Mouse (Mus musculus) frontal cortex, adult 2 months (tissue): ENCODE data around the gene Gm4301. TPM values are rescaled to one million over a fixed set of nuclear protein-coding genes. Genes with fewer than 3 reads are reported as not detected.
A peak's percentile ranks its signal among the peaks of the same experiment; 100 is the strongest.
"Not testable (repeated sequence)": the region's sequence is repeated elsewhere in the genome, so short reads cannot be mapped to it uniquely, and the experiment has no call there.

Experiments
- DNase-seq, 2 experiments: peaks; one replicate each; pipeline ENCODE4 v3.0.0; 2022; ENCODE audit warnings: low spot score in 1 of 2; ENCODE audit errors: extremely low spot score in 1 of 2
- polyA plus RNA-seq: library from polyadenylated mRNA; depleted of rRNA; stranded (reverse); fragments of >200 nt; gene quantifications from 2 replicates; pipeline ENCODE4 v1.2.3, GENCODE M21; 2012; rRNA removed

Gm4301 gene
- polyA plus RNA-seq, result not detected in 2 replicates

- not testable (repeated sequence) for DNase-seq
These were observed at the start of gene Gm4301 for GRCm38 (mm10) chr10:100335376-100335775. Gene Gm4301 (plus strand): TSS chr10:100335676.

GRCm38 (mm10) chr10:100296105-100296504 lies 39.4 kb upstream of the Gm4301 start:
- peak in 1 of 2 experiments; percentile 45 for DNase-seq

DNA sequence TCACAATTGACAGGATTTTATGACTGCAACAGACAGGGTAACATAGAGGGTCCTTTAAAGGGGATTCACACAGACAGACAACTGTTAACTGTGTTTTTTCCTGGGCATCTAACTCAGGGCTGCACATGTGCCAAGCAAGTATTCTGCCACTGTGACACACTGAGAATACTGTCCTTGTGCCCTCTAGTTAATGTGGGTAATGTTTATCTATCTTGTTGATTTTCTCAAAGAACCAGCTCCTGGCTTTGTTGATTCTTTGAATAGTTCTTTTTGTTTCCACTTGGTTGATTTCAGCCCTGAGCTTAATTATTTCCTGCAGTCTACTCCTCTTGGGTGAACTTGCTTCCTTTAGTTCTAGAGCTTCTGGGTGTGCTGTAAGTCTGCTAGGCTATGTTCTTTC lies 35.4 kb upstream of the Gm4301 start:
- not testable (repeated sequence) for DNase-seq

DNA sequence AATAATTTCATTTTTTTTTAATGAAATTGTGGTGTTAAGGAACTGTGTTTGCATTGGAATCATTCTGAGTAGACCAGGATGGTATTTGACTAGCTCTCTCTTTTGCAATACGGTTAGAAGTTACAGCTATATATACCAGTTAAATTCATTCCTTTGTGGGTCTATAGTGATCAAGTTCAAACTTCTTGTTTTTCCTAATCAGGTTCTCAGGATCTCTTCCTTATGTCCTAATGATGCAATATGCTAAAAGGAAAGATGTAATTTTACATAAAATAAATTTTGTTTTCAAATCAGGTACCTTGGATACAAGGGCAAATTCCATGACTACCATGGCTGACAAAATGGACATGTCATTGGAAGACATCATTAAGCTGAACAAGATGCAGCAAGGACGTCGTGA lies 5.1 kb downstream of the Gm4301 start, which contains the start of gene Gm4302:
Gene Gm4302, plus strand, starts transcription at position 301 of the 400 bp plus-strand sequence.
- not testable (repeated sequence) for DNase-seq

DNA sequence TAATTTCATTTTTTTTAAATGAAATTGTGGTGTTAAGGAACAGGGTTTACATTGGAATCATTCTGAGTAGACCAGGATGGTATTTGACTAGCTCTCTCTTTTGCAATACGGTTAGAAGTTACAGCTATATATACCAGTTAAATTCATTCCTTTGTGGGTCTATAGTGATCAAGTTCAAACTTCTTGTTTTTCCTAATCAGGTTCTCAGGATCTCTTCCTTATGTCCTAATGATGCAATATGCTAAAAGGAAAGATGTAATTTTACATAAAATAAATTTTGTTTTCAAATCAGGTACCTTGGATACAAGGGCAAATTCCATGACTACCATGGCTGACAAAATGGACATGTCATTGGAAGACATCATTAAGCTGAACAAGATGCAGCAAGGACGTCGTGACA lies 10.2 kb downstream of the Gm4301 start, which contains the start of gene Gm4303:
Gene Gm4303, plus strand, starts transcription at position 301 of the 400 bp plus-strand sequence.
- not testable (repeated sequence) for DNase-seq

DNA sequence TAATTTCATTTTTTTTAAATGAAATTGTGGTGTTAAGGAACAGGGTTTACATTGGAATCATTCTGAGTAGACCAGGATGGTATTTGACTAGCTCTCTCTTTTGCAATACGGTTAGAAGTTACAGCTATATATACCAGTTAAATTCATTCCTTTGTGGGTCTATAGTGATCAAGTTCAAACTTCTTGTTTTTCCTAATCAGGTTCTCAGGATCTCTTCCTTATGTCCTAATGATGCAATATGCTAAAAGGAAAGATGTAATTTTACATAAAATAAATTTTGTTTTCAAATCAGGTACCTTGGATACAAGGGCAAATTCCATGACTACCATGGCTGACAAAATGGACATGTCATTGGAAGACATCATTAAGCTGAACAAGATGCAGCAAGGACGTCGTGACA lies 15.3 kb downstream of the Gm4301 start, which contains the start of gene Gm4305:
Gene Gm4305, plus strand, starts transcription at position 301 of the 400 bp plus-strand sequence.
- DNase-seq, result not testable (repeated sequence)

GRCm38 (mm10) chr10:100356841-100357240 lies 21.4 kb downstream of the Gm4301 start:
- peak in 1 of 2 experiments; percentile 0 for DNase-seq

DNA sequence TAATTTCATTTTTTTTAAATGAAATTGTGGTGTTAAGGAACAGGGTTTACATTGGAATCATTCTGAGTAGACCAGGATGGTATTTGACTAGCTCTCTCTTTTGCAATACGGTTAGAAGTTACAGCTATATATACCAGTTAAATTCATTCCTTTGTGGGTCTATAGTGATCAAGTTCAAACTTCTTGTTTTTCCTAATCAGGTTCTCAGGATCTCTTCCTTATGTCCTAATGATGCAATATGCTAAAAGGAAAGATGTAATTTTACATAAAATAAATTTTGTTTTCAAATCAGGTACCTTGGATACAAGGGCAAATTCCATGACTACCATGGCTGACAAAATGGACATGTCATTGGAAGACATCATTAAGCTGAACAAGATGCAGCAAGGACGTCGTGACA lies 25.6 kb downstream of the Gm4301 start, which contains the start of gene Gm4307:
Gene Gm4307, plus strand, starts transcription at position 301 of the 400 bp plus-strand sequence.
- DNase-seq, result not testable (repeated sequence)

DNA sequence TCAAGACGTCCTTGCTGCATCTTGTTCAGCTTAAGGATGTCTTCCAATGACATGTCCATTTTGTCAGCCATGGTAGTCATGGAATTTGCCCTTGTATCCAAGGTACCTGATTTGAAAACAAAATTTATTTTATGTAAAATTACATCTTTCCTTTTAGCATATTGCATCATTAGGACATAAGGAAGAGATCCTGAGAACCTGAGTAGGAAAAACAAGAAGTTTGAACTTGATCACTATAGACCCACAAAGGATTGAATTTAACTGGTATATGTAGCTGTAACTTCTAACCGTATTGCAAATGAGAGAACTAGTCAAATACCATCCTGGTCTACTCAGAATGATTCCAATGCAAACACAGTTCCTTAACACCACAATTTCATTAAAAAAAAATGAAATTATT lies 47.0 kb downstream of the Gm4301 start, which contains the start of gene Gm4312:
Gene Gm4312, minus strand, starts transcription at position 101 of the 400 bp plus-strand sequence.
- not testable (repeated sequence) for DNase-seq

Other genes with a start within 250 kb of the Gm4301 start
- gene Gm4302, start 5.2 kb downstream of the Gm4301 start, polyA plus RNA-seq, result not detected in 2 replicates
- not detected in 2 replicates for gene Gm4303, start 10.3 kb downstream of the Gm4301 start, polyA plus RNA-seq
- gene Gm4305, start 15.4 kb downstream of the Gm4301 start, polyA plus RNA-seq, result not detected in 2 replicates
- gene Gm4307, start 25.7 kb downstream of the Gm4301 start, polyA plus RNA-seq, result not detected in 2 replicates
- not detected in 2 replicates for gene Gm4312, start 46.9 kb downstream of the Gm4301 start, polyA plus RNA-seq
- 6.4 and 7.1 TPM in 2 replicates for gene Tmtc3, start 151.7 kb downstream of the Gm4301 start, polyA plus RNA-seq
- 7.5 and 9.6 TPM in 2 replicates for gene Cep290, start 151.9 kb downstream of the Gm4301 start, polyA plus RNA-seq